Mouse (Mus musculus) heart, postnatal 14 days (tissue): ENCODE measurements around the gene Kirrel3. TPM values are rescaled to one million over a fixed set of nuclear protein-coding genes. Genes with fewer than 3 reads are reported as not detected.

Source experiments
- DNase-seq, 2 experiments: peaks; one replicate each; pipeline ENCODE4 v3.0.0; 2021 to 2022
- intact Hi-C: fragments of 180-260 bp; cut with DNase I; formaldehyde crosslinking; loops from one replicate; pipeline ENCODE4 v1.15.1; 2025
- total RNA-seq, 2 experiments: library from RNA; stranded (reverse); gene quantifications; 2 replicates each; pipeline ENCODE4 v1.2.3; 2021

Gene Kirrel3
- total RNA-seq, 2 experiments from 2014 or later: 0.95 to 1.0 TPM

- intact Hi-C loops: no loop called here
These were observed 100.4 kb downstream of the Kirrel3 start for GRCm38 (mm10) chr9:34586080-34586479.

DNA sequence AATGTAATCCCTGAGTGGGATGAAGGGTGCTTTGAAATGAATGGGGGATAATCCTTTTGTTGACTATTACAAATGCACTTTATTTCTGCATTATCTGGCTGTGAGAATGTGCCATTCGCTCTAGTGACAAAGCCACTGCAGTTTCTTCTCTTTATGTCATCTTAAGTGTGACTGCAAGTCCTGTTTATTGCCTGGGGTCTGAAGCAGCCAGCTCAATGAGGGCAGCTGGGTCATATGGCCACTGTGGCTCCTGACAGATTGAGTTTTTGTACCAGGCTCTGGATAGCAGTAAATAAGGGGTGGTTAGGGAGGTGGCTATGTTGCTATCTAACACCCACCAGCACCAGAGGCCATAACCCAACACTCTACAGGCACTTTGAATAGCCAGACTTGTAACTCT is 104.1 kb downstream of the Kirrel3 start:
- intact Hi-C loops: no loop called here
- DNase-seq: no peak

More at GRCm38 (mm10) chr9:34586080-34586479, 100.4 kb downstream of the Kirrel3 start:
- no peak for DNase-seq

DNA sequence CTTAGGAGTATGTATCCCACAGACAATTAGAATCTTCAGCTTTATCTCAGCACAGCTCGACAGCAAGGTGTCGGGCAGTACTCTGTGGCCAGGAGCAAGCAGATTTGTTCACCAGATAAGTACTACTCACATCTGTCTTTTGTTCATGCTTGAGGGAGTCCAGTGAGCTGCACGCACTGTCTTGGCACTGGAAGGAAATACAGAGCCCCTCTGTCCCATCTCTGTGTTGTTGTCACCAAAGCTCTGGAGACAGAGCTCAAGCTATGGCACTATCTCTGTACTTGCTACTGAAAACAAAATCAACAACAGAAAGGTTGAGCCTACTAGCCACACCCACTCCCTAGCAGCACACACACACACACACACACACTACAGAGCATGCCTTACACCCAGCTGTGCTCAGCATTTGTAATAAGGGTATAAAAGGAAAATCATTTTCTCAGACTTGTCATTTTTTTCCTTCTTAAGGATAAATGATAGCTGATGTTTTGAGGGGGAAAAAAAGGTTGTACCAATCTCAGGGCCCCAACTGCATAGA is 106.4 kb downstream of the Kirrel3 start:
- no peak for DNase-seq
- intact Hi-C loops: no loop called here

DNA sequence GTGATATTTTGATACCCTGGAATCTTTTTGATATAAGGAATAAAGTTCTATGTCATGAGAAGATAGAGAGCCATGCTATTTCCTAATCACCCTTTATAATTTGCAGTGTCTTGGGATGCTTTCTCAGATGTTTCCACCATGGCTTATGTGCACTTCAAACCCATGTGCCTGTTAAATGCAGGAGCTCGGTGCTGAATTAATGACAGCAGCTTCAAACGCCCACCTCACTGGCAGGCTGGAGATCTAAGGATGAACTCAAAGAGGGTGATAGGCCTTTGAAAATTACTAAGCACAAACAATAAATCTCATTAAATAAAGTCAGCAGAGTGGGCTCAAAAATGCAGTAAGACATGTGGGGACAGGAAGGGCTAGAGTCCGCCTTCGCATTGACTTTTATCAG is 108.2 kb downstream of the Kirrel3 start:
- intact Hi-C loops: no loop called here

DNA sequence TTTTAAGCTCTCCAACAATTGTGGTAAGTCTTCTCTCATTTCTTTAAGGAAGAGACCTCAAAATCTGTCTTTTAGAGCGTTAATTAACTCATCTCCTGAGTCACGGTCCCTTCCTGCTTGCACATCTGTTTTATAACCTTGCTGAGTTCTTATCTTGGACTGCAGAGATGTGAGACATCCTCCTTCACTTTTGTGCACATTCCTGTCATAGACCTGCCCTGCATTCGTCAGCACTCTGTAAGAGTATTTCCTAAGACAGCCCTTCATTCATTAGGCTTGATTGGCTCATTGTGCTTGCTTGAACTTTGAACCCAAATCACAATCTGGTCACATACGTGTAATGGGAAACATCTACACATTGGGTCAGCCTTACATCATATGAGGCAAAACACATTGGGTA is 114.6 kb downstream of the Kirrel3 start:
- DNase-seq: no peak
- intact Hi-C loops: no loop called here

More for the DNA sequence above, 108.2 kb downstream of the Kirrel3 start:
- no peak for DNase-seq

DNA sequence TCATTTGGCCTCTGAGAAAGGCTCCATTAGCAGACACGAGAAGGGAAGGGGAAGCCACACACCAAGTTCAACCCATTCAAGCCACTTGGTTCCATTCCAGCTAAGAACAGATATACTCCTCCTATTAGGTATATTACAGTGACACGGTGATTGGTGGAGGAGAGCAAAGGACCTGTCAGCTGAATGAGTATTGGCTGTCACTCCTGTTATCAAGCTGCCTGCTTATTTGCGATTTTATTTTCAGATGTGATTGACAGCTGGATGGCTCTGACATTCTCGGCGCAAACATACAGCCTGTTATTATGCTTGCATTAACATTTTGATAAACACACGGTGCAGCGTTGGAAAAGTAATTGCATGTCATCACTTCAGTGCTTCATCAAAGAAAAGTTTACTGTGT is 118.1 kb downstream of the Kirrel3 start:
- intact Hi-C loops: no loop called here
- DNase-seq: no peak

DNA sequence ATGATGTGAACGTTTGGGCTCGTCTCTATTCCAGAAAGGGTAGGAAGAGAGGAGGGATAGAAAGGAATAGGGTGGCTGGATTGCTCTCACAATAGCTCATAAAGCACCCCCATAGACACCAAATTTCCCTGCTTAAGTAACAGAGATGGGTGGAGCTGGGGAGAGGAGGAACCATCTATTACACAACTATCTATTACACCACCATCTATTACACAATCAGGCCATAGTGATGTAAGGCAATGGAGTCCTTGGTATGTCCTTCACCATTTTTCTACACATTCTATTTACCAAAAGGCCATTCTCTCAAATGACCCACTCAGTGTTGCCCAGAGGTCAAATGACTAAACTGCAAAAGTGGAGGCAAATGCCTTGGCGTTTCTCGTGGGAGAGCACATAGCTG is 119.2 kb downstream of the Kirrel3 start:
- intact Hi-C loops: no loop called here
- DNase-seq: no peak

GRCm38 (mm10) chr9:34605486-34605885 is 119.8 kb downstream of the Kirrel3 start:
- intact Hi-C loops: no loop called here

GRCm38 (mm10) chr9:34607976-34608375 is 122.3 kb downstream of the Kirrel3 start:
- intact Hi-C loops: no loop called here
- no peak for DNase-seq

More at GRCm38 (mm10) chr9:34605486-34605885, 119.8 kb downstream of the Kirrel3 start:
- no peak for DNase-seq

DNA sequence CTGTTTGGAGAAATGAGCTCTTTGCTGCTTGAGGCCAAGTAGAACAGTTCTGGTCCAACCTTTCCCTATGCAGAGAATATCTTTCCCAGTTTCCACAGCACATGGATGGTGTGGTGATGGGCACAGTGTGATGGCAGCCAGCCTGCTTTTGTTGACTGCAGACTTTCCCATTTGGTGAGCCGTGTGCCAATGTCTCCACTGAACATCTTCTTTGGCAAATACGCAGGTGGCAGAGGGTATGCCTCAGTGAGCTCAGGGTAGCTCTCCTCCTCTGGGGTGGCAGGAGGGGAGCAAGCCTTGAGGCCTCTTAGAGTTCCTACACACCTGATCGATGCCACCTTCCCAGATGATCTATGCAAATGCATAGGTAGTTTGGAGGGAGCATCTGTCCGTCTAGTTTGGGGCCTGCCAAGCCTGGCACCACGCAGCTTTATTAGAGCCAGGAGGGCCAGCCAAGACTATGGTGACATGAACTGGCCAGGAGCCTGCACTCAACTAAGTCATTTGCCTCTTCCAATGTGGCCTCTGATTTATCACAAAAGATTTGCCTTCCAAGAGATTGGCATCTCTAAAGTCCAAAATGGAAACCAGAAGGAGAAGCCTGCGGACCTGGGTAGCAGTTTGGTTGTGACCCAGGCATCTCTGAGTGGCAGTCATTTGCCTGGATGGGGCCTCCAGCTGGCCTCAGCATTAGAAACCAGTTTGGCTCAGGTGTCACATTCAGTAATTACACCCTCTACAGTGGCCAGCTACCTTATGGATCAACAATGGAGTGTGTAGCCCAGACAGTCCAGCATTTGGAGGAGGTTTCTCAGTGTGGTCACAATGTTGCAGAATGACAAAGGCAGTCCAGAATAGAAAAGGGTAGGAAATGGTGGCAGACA is 127.4 kb downstream of the Kirrel3 start:
- no peak for DNase-seq
- intact Hi-C loops: no loop called here

GRCm38 (mm10) chr9:34618099-34618498 is 132.4 kb downstream of the Kirrel3 start:
- DNase-seq: no peak
- intact Hi-C loops: no loop called here

- intact Hi-C loops: no loop called here
- no peak for DNase-seq
These were observed 134.2 kb downstream of the Kirrel3 start for GRCm38 (mm10) chr9:34619913-34620312.

DNA sequence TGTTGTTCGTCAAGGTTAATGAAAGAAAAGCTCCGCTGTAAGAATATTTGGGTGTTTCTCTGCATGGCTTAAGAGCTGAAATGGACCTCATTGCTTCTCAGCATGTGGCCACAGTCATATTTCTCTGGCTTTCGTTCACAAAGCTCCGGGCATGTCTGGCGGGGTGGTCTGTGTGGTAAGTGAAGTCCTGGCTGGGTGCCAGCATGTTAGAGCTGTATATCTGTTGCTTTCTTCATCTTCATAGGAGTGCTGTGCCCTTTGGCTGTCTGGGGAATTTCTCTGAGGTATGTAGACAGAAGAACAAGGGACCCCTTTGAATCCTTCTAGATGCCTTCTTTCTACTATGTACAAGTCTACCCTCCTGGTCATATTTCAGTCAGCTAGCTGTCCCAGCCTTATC is 137.8 kb downstream of the Kirrel3 start:
- DNase-seq: no peak
- intact Hi-C loops: no loop called here

DNA sequence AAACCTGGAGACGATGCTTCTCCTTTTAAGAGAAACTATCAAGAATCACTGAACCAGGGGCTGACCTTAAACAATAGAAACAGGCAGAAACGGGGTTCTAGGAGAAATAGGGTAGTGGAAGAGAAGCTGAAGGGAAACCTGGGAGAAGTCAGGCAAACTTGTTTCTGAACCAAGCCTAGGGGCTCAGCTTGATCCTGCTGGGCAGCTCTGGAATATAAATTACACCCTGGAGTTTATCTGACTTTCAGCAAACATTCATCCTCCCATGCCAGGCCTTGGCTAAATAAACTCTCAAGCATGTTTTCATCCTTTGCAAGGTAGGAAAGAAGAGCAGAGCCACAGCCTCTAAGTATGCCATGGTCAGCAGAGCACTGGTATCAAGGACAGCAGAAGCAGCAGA is 138.3 kb downstream of the Kirrel3 start:
- no peak for DNase-seq
- intact Hi-C loops: no loop called here

DNA sequence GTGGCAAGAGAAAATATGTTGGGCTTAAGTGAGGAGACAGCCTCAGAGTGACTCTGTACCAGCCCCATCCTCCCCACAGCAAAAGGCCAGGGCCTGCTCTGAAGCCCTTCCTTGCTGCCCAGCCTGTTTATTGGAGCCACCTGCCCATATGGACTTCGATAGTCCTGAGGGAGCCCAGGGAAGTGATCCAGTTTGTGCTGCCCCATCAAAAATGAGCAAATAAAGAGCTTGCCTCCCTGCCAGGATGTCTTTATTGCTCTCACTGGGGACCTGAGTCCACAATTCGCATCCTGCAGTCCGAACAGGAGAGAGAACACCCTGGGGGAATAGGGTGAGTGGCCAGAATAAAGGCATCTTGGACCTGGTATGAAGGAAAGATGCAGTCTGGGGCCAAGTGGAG is 143.1 kb downstream of the Kirrel3 start:
- intact Hi-C loops: no loop called here
- DNase-seq: no peak

- no peak for DNase-seq
- intact Hi-C loops: no loop called here
These were observed 150.0 kb downstream of the Kirrel3 start for GRCm38 (mm10) chr9:34635696-34636095.

DNA sequence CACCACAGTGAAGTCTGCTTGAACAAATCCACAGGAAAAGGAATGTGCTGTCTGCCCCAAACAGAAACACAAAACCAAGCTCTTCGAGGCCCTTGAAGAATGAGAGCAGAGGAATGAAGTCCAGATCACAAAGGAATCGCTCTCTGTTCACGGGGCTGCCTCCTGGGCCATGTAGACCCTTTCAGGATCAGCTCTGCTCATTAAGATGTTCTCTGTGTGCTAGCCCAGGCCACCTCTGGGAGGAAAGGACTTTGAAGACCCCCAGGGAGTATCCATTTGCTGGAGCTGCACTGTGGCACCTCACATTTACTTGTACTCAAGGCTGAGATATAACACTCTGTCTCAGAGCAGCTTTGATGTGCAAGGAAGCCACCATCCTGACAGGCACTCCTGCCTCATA is 158.2 kb downstream of the Kirrel3 start:
- intact Hi-C loops: no loop called here
- no peak for DNase-seq

DNA sequence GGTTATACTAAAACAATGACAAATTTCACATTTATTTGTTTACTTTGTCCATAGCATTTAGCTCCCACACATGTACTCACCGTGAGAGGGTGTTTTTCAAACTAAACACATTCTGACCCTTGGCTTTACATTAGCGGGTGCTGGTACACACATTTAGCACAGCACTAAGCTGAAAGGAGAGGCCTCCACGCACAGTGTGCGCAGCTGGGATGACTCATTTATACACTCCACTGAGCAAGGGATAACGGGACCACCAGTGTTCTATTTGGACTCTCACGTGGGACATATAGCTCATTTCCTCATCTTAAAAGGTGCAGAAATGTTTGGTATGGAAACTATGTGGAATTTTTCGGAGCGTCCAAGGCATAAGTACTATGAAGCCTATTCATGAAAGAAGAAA is 158.7 kb downstream of the Kirrel3 start:
- no peak for DNase-seq
- intact Hi-C loops: no loop called here

- DNase-seq: no peak
These were observed 161.1 kb downstream of the Kirrel3 start for GRCm38 (mm10) chr9:34646831-34647230.

DNA sequence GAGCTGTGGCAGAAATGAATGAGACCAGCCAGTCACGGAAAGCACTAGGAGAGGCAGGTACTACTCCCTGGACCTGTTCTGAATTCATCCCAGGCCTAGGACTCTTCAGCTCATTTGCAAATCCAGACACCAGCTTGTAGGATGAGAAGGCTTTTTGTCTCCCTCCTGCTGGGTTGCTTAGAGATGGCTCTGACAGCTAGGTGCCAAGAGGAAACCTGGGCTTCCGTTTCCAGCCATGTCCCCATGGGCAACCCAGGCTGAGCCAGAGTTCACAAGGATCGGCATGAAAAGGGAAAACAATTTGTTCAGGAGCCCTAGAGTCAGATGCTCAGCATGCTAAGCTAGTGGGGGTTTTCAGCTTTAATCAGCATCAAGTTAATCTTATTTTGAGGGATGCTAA is 166.6 kb downstream of the Kirrel3 start:
- intact Hi-C loops: no loop called here
- DNase-seq: no peak

More at GRCm38 (mm10) chr9:34646831-34647230, 161.1 kb downstream of the Kirrel3 start:
- intact Hi-C loops: no loop called here

DNA sequence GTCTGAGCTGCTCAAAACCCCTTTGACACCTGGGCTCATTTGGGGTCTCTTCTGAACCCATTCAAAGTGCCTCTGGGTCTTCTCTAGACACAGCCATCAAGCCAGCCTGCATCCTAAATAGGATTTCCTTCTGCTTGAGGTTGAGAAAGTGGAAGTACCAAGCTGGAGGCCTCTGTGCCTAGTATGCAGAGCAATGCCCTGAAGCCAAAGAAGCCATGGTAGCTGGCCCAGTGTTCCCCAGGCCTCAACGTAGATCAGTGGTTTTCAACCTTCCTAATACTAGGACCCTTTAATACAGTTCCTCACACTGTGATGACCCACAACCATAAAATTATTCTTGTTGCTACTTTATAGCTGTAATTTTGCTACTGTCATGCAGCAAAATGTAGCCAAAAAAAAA is 167.4 kb downstream of the Kirrel3 start:
- no peak for DNase-seq
- intact Hi-C loops: no loop called here

DNA sequence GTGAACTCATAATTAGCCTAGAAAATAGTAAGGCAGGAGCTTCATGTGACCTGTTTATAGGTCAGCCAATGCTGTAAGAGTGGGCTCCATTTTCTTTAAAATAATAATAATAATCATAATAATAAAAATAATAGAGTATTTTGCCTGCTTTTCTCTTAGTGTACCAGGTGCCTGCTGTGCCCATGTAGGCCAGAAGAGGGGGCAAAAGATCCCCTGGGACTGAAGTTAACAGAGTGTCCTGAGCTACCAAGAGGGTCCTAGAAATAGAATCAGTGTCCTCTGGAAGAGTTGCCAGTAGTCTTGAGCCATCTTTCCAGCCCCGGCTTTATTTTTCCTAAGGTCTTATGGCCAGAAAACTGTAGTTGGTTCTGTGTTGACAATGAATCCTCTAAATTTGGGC is 174.9 kb downstream of the Kirrel3 start:
- peak; percentile 9 to 21 for DNase-seq

More for the DNA sequence above, 174.9 kb downstream of the Kirrel3 start:
- intact Hi-C loops: loop anchor here (5.0 to 10.0 kb wide), 3 partner anchors 92 to 357 kb away; no protein-coding TSS in a partner anchor
